Mouse (Mus musculus) cerebellum, postnatal 36 days (tissue): ENCODE results near the gene Nsd2.
A peak's percentile ranks its signal among the peaks of the same experiment; 100 is the strongest.
"Not testable (repeated sequence)": the region's sequence is repeated elsewhere in the genome, so short reads cannot be mapped to it uniquely, and the experiment has no call there.

ENCODE experiments used
- DNase-seq, 2 experiments: peaks; one replicate each; pipeline ENCODE4 v3.0.0; 2021 to 2022; ENCODE audit warnings: mixed read lengths in 2 of 2

The Nsd2 gene

GRCm38 (mm10) chr5:33934877-33935276 lies 114.4 kb downstream of the Nsd2 start:
- DNase-seq: no peak

GRCm38 (mm10) chr5:33935700-33936111 lies 115.2 kb downstream of the Nsd2 start:
- DNase-seq: no peak

GRCm38 (mm10) chr5:33936120-33936707 lies 115.7 kb downstream of the Nsd2 start, which contains the start of gene Nelfa:
TSS of gene Nelfa (minus strand) at chr5:33936413.
- peak; percentile 98 to 99 for DNase-seq

- DNase-seq: no peak
Measured at GRCm38 (mm10) chr5:33937230-33937629, 116.7 kb downstream of the Nsd2 start.

- DNase-seq: no peak
Measured at GRCm38 (mm10) chr5:33938448-33938847, 117.9 kb downstream of the Nsd2 start.

- not testable (repeated sequence) for DNase-seq
Measured at GRCm38 (mm10) chr5:33947035-33947434, 126.5 kb downstream of the Nsd2 start.
